Mouse (Mus musculus) c-Kit-positive CD71-positive TER-119-negative erythroid progenitor cells, embryonic 14.5 days (primary cell): Measurements from ENCODE around the gene Pcx.

ENCODE experiments used
- DNase-seq: peaks from one replicate; pipeline ENCODE4 v3.0.0-alpha.2; 2013; ENCODE audit warnings: low read depth

The Pcx gene

GRCm38 (mm10) chr19:4548305-4548883, 38.1 kb downstream of the Pcx start:
- no peak for DNase-seq

- DNase-seq: peak; percentile 64
These were observed 44.0 kb downstream of the Pcx start for GRCm38 (mm10) chr19:4554248-4554647.

- DNase-seq: no peak
These were observed 44.8 kb downstream of the Pcx start for GRCm38 (mm10) chr19:4555086-4555485.

GRCm38 (mm10) chr19:4556787-4557186, 46.5 kb downstream of the Pcx start:
- no peak for DNase-seq

- no peak for DNase-seq
These were observed 47.7 kb downstream of the Pcx start for GRCm38 (mm10) chr19:4557796-4558569.

- peak; percentile 92 for DNase-seq
These were observed 48.3 kb downstream of the Pcx start for GRCm38 (mm10) chr19:4558570-4558955.

GRCm38 (mm10) chr19:4559011-4559410, 48.7 kb downstream of the Pcx start:
- no peak for DNase-seq

GRCm38 (mm10) chr19:4559588-4559987, 49.3 kb downstream of the Pcx start:
- DNase-seq: no peak

- no peak for DNase-seq
These were observed 49.9 kb downstream of the Pcx start for GRCm38 (mm10) chr19:4560205-4560604.

GRCm38 (mm10) chr19:4565678-4566077, 55.4 kb downstream of the Pcx start:
- DNase-seq: no peak

GRCm38 (mm10) chr19:4566880-4567279, 56.6 kb downstream of the Pcx start:
- DNase-seq: no peak

- no peak for DNase-seq
These were observed 57.4 kb downstream of the Pcx start for GRCm38 (mm10) chr19:4567665-4568064.

GRCm38 (mm10) chr19:4568832-4569231, 58.6 kb downstream of the Pcx start:
- peak; percentile 50 for DNase-seq

- no peak for DNase-seq
These were observed 59.3 kb downstream of the Pcx start for GRCm38 (mm10) chr19:4569356-4570236.

- no peak for DNase-seq
These were observed 60.0 kb downstream of the Pcx start for GRCm38 (mm10) chr19:4570237-4570613.

- DNase-seq: no peak
These were observed 60.5 kb downstream of the Pcx start for GRCm38 (mm10) chr19:4570815-4571214.

GRCm38 (mm10) chr19:4571658-4572057, 61.4 kb downstream of the Pcx start:
- DNase-seq: no peak

- DNase-seq: no peak
These were observed 61.8 kb downstream of the Pcx start for GRCm38 (mm10) chr19:4572061-4572460.

- DNase-seq: no peak
These were observed 62.2 kb downstream of the Pcx start for GRCm38 (mm10) chr19:4572467-4572866.

GRCm38 (mm10) chr19:4573241-4573640, 63.0 kb downstream of the Pcx start:
- DNase-seq: no peak

- no peak for DNase-seq
These were observed 68.5 kb downstream of the Pcx start for GRCm38 (mm10) chr19:4578799-4579198.

- DNase-seq: no peak
These were observed 69.0 kb downstream of the Pcx start for GRCm38 (mm10) chr19:4579296-4579695.

- DNase-seq: no peak
These were observed 73.6 kb downstream of the Pcx start for GRCm38 (mm10) chr19:4583856-4584255.
